Comparison of ENCODE assay signal across 9 mouse cellular contexts in the genomic region with DNA sequence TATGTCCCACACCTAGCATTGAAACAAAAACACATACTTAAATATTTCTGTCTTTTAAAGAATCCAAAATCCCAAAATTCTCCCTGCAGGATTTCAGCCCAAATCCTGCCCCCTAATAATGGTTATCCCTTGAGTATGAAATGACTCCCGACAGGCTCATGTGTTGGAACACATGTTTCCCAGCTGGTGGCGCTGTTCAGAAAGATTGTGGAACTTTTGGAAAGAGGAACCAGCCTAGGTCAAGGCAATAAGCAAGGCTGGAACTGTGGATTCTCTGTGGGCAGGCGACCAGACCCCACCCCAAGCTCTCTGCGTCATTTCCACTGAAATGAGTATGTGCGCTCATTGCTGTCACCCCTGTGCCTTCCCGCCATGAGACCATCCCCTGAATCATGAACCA. TPM values are rescaled to one million over a fixed set of nuclear protein-coding genes. Genes with fewer than 3 reads are reported as not detected.
A peak's percentile ranks its signal among the peaks of the same experiment; 100 is the strongest.
DNase-seq lines count a peak whose midpoint lies in the region; ATAC-seq and TF ChIP-seq lines count a peak whose summit lies in the region.
"Had no signal": no experiment of that assay in that cellular context is flagged by ENCODE, and none has a peak within 500 bp of the region (broad histone marks: within the 10 kb centered on the region; RNA-seq: fewer than 3 reads in every experiment).

No protein-coding gene starts in this region.

- TF ChIP-seq POLR2A in CH12.LX (IDR thresholded peaks at IDR 0.05; ENCODE audit: low read depth, low read length) = no peak

- no peak overlapping the region for H3K4me2 ChIP-seq in hindbrain, embryonic 11.5 days (replicated peaks; ENCODE audit: low read depth, low read length)
- H3K4me2 ChIP-seq in hindbrain, embryonic 12.5 days (replicated peaks) = no peak overlapping the region
- no peak overlapping the region for H3K4me2 ChIP-seq in CH12.LX (ENCODE audit: insufficient read depth, low read depth, poor library complexity, severe bottlenecking)
- no peak overlapping the region for H3K4me2 ChIP-seq in lung, embryonic 14.5 days
- no peak overlapping the region for H3K4me2 ChIP-seq in forebrain, embryonic 11.5 days (ENCODE audit: low read depth, low read length, severe bottlenecking)
- no peak overlapping the region for H3K4me2 ChIP-seq in midbrain, embryonic 15.5 days

- H3K27me3 ChIP-seq in hindbrain, embryonic 11.5 days (ENCODE audit: control insufficient read depth, insufficient read depth, low read length) = no peaks in the 10 kb centered on the region
- H3K27me3 ChIP-seq in hindbrain, embryonic 12.5 days = no peaks in the 10 kb centered on the region
- H3K27me3 ChIP-seq in CH12.LX (replicated peaks) = no peaks in the 10 kb centered on the region
- H3K27me3 ChIP-seq in lung, embryonic 14.5 days (ENCODE audit: insufficient read depth, low read length) = no peaks in the 10 kb centered on the region
- no peaks in the 10 kb centered on the region for H3K27me3 ChIP-seq in forebrain, embryonic 11.5 days (ENCODE audit: control insufficient read depth, insufficient read depth, low read length)
- no peaks in the 10 kb centered on the region for H3K27me3 ChIP-seq in midbrain, embryonic 15.5 days (replicated peaks)

- no peak for TF ChIP-seq EP300 in CH12.LX (IDR thresholded peaks at IDR 0.05; ENCODE audit: low read length)

- DNase-seq in hindbrain, embryonic 11.5 days (ENCODE audit: low spot score) = peak; percentile 19
- peak; percentile 27 for DNase-seq in CH12.LX (ENCODE audit: extremely low read depth)
- DNase-seq in R1 (ENCODE audit: low read depth, low spot score) = peak; percentile 75
- peak; percentile 43 for DNase-seq in lung, embryonic 14.5 days
- no peak for DNase-seq in spleen, postnatal 10 days (ENCODE audit: low spot score in 2 of 2)
- DNase-seq in forebrain, embryonic 11.5 days (ENCODE audit: low spot score) = no peak
- DNase-seq: heart, postnatal 10 days had no signal

- H3K9me3 ChIP-seq in hindbrain, embryonic 11.5 days (ENCODE audit: control insufficient read depth, low read length) = no peaks in the 10 kb centered on the region
- H3K9me3 ChIP-seq in hindbrain, embryonic 12.5 days (replicated peaks) = no peaks in the 10 kb centered on the region
- no peaks in the 10 kb centered on the region for H3K9me3 ChIP-seq in CH12.LX (replicated peaks; ENCODE audit: low read length)
- H3K9me3 ChIP-seq in lung, embryonic 14.5 days (ENCODE audit: low read depth, low read length) = no peaks in the 10 kb centered on the region
- H3K9me3 ChIP-seq in forebrain, embryonic 11.5 days (ENCODE audit: control insufficient read depth, low read length) = no peaks in the 10 kb centered on the region
- no peaks in the 10 kb centered on the region for H3K9me3 ChIP-seq in midbrain, embryonic 15.5 days

- H3K36me3 ChIP-seq in hindbrain, embryonic 11.5 days (ENCODE audit: control insufficient read depth, insufficient read depth, low read length) = 0 out of 2 replicates have a peak, but pooled peaks cover 2% of the 10 kb centered on the region
- peaks cover 41% of the 10 kb centered on the region for H3K36me3 ChIP-seq in hindbrain, embryonic 12.5 days
- peaks cover 23 to 42% of the 10 kb centered on the region in 2 experiments for H3K36me3 ChIP-seq in CH12.LX (replicated peaks in 1 of 2; ENCODE audit: control insufficient read depth in 1 of 2, insufficient read depth in 1 of 2, low read length in 1 of 2)
- peaks cover 29% of the 10 kb centered on the region for H3K36me3 ChIP-seq in lung, embryonic 14.5 days (ENCODE audit: insufficient read depth)
- H3K36me3 ChIP-seq in forebrain, embryonic 11.5 days (ENCODE audit: control insufficient read depth, insufficient read depth, low read length) = peaks cover 8% of the 10 kb centered on the region
- H3K36me3 ChIP-seq in midbrain, embryonic 15.5 days (replicated peaks) = peaks cover 35% of the 10 kb centered on the region

- H3K4me1 ChIP-seq in hindbrain, embryonic 11.5 days (replicated peaks; ENCODE audit: control insufficient read depth, insufficient read depth, low read length) = no peaks in the 10 kb centered on the region
- no peaks in the 10 kb centered on the region for H3K4me1 ChIP-seq in hindbrain, embryonic 12.5 days
- no peaks in the 10 kb centered on the region for H3K4me1 ChIP-seq in CH12.LX (ENCODE audit: control insufficient read depth in 1 of 2, insufficient read depth in 2 of 2)
- H3K4me1 ChIP-seq in lung, embryonic 14.5 days (ENCODE audit: insufficient read depth) = no peaks in the 10 kb centered on the region
- no peaks in the 10 kb centered on the region for H3K4me1 ChIP-seq in forebrain, embryonic 11.5 days (replicated peaks; ENCODE audit: control insufficient read depth, insufficient read depth, low read length)
- H3K4me1 ChIP-seq in midbrain, embryonic 15.5 days = no peaks in the 10 kb centered on the region

- in situ Hi-C loops in CH12.LX (cut with MboI; ENCODE audit: low pct_ligation_motif_present, low pct_unique_long_range_greater_than_20kb, low sequenced_read_pairs) = no loop called here

- TF ChIP-seq CTCF in CH12.LX (conservative IDR thresholded peaks at IDR 0.05 in 1 of 2, IDR thresholded peaks at IDR 0.05 in 1 of 2; ENCODE audit: low read depth in 2 of 2, low read length in 2 of 2) = peak in 1 of 2 experiments; percentile 41; a peak in 2 of 4 replicates
- peak; percentile 35 for TF ChIP-seq CTCF in lung, embryonic 14.5 days (IDR thresholded peaks at IDR 0.05; ENCODE audit: low read depth)

- WGBS in hindbrain, embryonic 11.5 days = 87% methylated on average over 6 of the region's 6 CpGs
- 91% methylated on average over 6 of the region's 6 CpGs for WGBS in hindbrain, embryonic 12.5 days
- WGBS in lung, embryonic 14.5 days = 82% methylated on average over 6 of the region's 6 CpGs
- 84% methylated on average over 6 of the region's 6 CpGs for WGBS in forebrain, embryonic 11.5 days
- 86% methylated on average over 6 of the region's 6 CpGs for WGBS in midbrain, embryonic 15.5 days

- no peak overlapping the region for H3K4me3 ChIP-seq in hindbrain, embryonic 11.5 days (ENCODE audit: low read depth, low read length)
- H3K4me3 ChIP-seq in hindbrain, embryonic 12.5 days = no peak overlapping the region
- H3K4me3 ChIP-seq in CH12.LX (replicated peaks in 1 of 3; ENCODE audit: low read depth in 2 of 3, low read length in 2 of 3, poor library complexity in 1 of 3) = no peak overlapping the region
- no peak overlapping the region for H3K4me3 ChIP-seq in lung, embryonic 14.5 days (ENCODE audit: low read depth, low read length)
- H3K4me3 ChIP-seq in forebrain, embryonic 11.5 days (ENCODE audit: low read depth, low read length) = no peak overlapping the region
- H3K4me3 ChIP-seq in midbrain, embryonic 15.5 days = no peak overlapping the region

- dilution Hi-C loops in CH12.LX (cut with MboI; ENCODE audit: extremely low pct_ligation_motif_present, extremely low pct_unique_long_range_greater_than_20kb, low sequenced_read_pairs) = no loop called here

- H3K27ac ChIP-seq in hindbrain, embryonic 11.5 days (ENCODE audit: low read depth, low read length) = no peak overlapping the region
- H3K27ac ChIP-seq in hindbrain, embryonic 12.5 days = no peak overlapping the region
- H3K27ac ChIP-seq in CH12.LX (ENCODE audit: insufficient read depth, low read depth) = no peak overlapping the region
- no peak overlapping the region for H3K27ac ChIP-seq in lung, embryonic 14.5 days (ENCODE audit: low read depth)
- H3K27ac ChIP-seq in forebrain, embryonic 11.5 days (ENCODE audit: low read depth, low read length) = no peak overlapping the region
- no peak overlapping the region for H3K27ac ChIP-seq in midbrain, embryonic 15.5 days

- TF ChIP-seq RAD21 in CH12.LX (IDR thresholded peaks at IDR 0.05; ENCODE audit: low read depth, low read length) = peak; percentile 16

- H3K9ac ChIP-seq in hindbrain, embryonic 11.5 days (ENCODE audit: low read depth, low read length) = no peak overlapping the region
- no peak overlapping the region for H3K9ac ChIP-seq in hindbrain, embryonic 12.5 days
- no peak overlapping the region for H3K9ac ChIP-seq in CH12.LX (ENCODE audit: insufficient read depth, low read depth)
- no peak overlapping the region for H3K9ac ChIP-seq in lung, embryonic 14.5 days
- H3K9ac ChIP-seq in forebrain, embryonic 11.5 days (ENCODE audit: low read length) = no peak overlapping the region
- H3K9ac ChIP-seq in midbrain, embryonic 15.5 days = no peak overlapping the region

- H3K79me2 ChIP-seq in CH12.LX (replicated peaks; ENCODE audit: control insufficient read depth, extremely low read depth, insufficient read depth, poor library complexity, severe bottlenecking) = no peaks in the 10 kb centered on the region

- ATAC-seq in hindbrain, embryonic 11.5 days (ENCODE audit: low FRiP score) = no peak
- no peak for ATAC-seq in hindbrain, embryonic 12.5 days (ENCODE audit: low FRiP score)
- no peak for ATAC-seq in lung, embryonic 14.5 days (ENCODE audit: insufficient read depth)
- no peak for ATAC-seq in forebrain, embryonic 11.5 days (replicated peaks; ENCODE audit: low FRiP score)
- ATAC-seq in midbrain, embryonic 15.5 days (replicated peaks) = no peak

TF ChIP-seq in CH12.LX, 34 proteins besides CTCF, POLR2A, EP300 and RAD21 (continues in another document):
- TF ChIP-seq ETS1 (conservative IDR thresholded peaks at IDR 0.05; ENCODE audit: low read depth, low read length) = no peak
- TF ChIP-seq SMC3 (IDR thresholded peaks at IDR 0.05; ENCODE audit: low read depth, low read length) = no peak
- TF ChIP-seq UBTF (IDR thresholded peaks at IDR 0.05; ENCODE audit: low read depth, low read length) = no peak

RNA-seq across cellular contexts. Expression of gene Rwdd4a, which starts 20.1 kb away (rescaled TPM):
- polyA plus RNA-seq in hindbrain, embryonic 11.5 days (2014; fragmentation: Nextera tagmentation; extraction: Ambion mirVana) = 56.8 and 57.8 TPM in 2 replicates
- 43.3 and 45.6 TPM in 2 replicates for polyA plus RNA-seq in hindbrain, embryonic 12.5 days (2016; fragmentation: Nextera tagmentation; extraction: Ambion mirVana)
- total RNA-seq in CH12.LX (2012; rRNA removed) = 27.7 and 35.8 TPM in 2 replicates
- total RNA-seq in CH12.LX (2014; rRNA removed) = 54.5 and 55.9 TPM in 2 replicates
- 66.6 and 69.9 TPM in 2 replicates for polyA plus RNA-seq in CH12.LX (2012; ENCODE audit: insufficient read length, low read depth)
- 45.0 and 46.1 TPM in 2 replicates for polyA plus RNA-seq in lung, embryonic 14.5 days (2014; fragmentation: Nextera tagmentation; extraction: Ambion mirVana)
- 49.9 and 56.1 TPM in 2 replicates for polyA plus RNA-seq in forebrain, embryonic 11.5 days (2014; fragmentation: Nextera tagmentation; extraction: Ambion mirVana)
- 30.4 and 31.4 TPM in 2 replicates for polyA plus RNA-seq in midbrain, embryonic 15.5 days (2015; fragmentation: Nextera tagmentation; extraction: Ambion mirVana)

RNA-seq across cellular contexts. Expression of gene Trappc11, which starts 20.3 kb away (rescaled TPM):
- polyA plus RNA-seq in hindbrain, embryonic 11.5 days (2014; fragmentation: Nextera tagmentation; extraction: Ambion mirVana) = 44.5 and 49.7 TPM in 2 replicates
- polyA plus RNA-seq in hindbrain, embryonic 12.5 days (2016; fragmentation: Nextera tagmentation; extraction: Ambion mirVana) = 47.5 and 50.1 TPM in 2 replicates
- total RNA-seq in CH12.LX (2012; rRNA removed) = 16.3 and 16.6 TPM in 2 replicates
- 20.8 and 21.1 TPM in 2 replicates for total RNA-seq in CH12.LX (2014; rRNA removed)
- polyA plus RNA-seq in CH12.LX (2012; ENCODE audit: insufficient read length, low read depth) = 21.0 and 24.6 TPM in 2 replicates
- 28.9 and 31.1 TPM in 2 replicates for polyA plus RNA-seq in lung, embryonic 14.5 days (2014; fragmentation: Nextera tagmentation; extraction: Ambion mirVana)
- polyA plus RNA-seq in forebrain, embryonic 11.5 days (2014; fragmentation: Nextera tagmentation; extraction: Ambion mirVana) = 44.2 and 45.7 TPM in 2 replicates
- polyA plus RNA-seq in midbrain, embryonic 15.5 days (2015; fragmentation: Nextera tagmentation; extraction: Ambion mirVana) = 40.6 and 42.9 TPM in 2 replicates

Comparison
In these comparisons a context has a peak if more than half of its experiments do, and no peak if none do; other contexts are left out.
1. DNase-seq: peak in hindbrain, embryonic 11.5 days (single experiment), CH12.LX (single experiment), R1 (single experiment) and lung, embryonic 14.5 days (single experiment); none in spleen, postnatal 10 days (0 of 2) and forebrain, embryonic 11.5 days (single experiment).